ENCODE assay signal across 8 mouse cellular contexts in the genomic region with DNA sequence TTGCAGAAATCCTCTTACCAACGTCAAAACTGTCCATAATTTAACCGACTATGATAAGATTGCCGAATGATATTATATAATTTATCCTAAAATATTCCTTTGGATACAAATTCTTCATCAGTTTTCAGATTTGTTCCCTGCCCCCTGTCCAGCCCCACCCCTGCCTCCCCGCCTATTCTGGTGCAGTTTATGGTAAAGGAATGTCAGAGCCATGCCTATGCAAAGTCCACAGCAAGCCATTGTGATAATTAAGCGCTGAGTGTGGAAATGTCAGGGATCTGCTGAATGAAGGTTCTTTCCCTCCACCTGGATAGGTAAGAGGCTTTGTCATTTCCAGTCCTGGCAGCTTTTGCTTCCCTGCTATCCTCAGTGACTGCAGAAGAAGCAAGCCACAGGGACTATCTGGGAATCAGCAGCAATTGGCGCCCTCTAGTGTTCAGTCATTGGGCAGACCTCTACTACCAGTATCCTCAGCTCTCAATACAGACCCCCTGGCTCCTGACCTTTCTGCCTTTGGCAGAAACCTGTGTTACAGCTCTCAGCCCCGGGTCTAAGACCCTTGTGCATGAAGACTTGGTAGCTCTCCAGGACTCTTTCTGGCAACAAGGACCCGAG. TPM values are rescaled to one million over a fixed set of nuclear protein-coding genes. Genes with fewer than 3 reads are reported as not detected.
DNase-seq lines count a peak whose midpoint lies in the region; ATAC-seq and TF ChIP-seq lines count a peak whose summit lies in the region.
"Not testable (repeated sequence)": the region's sequence is repeated elsewhere in the genome, so short reads cannot be mapped to it uniquely, and the experiment has no call there.

No protein-coding gene starts in this region.

- not testable (repeated sequence) for H3K4me3 ChIP-seq in forebrain, embryonic 11.5 days (ENCODE audit: low read depth, low read length); heart, embryonic 14.5 days (ENCODE audit: control insufficient read depth in 1 of 2, insufficient read depth in 1 of 2, low read depth in 1 of 2, low read length in 2 of 2); kidney, postnatal 0 days (replicated peaks; ENCODE audit: low read depth, low read length); liver, adult 2 months (ENCODE audit: insufficient read depth, low read depth, low read length)

- not testable (repeated sequence) for H3K9ac ChIP-seq in forebrain, embryonic 11.5 days (ENCODE audit: low read length); heart, embryonic 14.5 days (ENCODE audit: low read length); kidney, postnatal 0 days (ENCODE audit: low read depth, low read length); liver, adult 2 months (ENCODE audit: low read depth, low read length)

- H3K4me1 ChIP-seq in forebrain, embryonic 11.5 days (replicated peaks; ENCODE audit: control insufficient read depth, insufficient read depth, low read length); heart, embryonic 14.5 days (ENCODE audit: control insufficient read depth in 2 of 2, insufficient read depth in 2 of 2, low read length in 2 of 2); kidney, postnatal 0 days (replicated peaks; ENCODE audit: insufficient read depth, low read length): not testable (repeated sequence)
- peaks cover 10% of the 10 kb centered on the region; the same call in 1 of the 2 replicates for H3K4me1 ChIP-seq in liver, adult 2 months (ENCODE audit: control insufficient read depth, insufficient read depth, low read length)

- peak; percentile 36 for DNase-seq in c-Kit-positive CD71-positive TER-119-positive erythroid progenitor cells, embryonic 14.5 days (ENCODE audit: low spot score)
- peak; percentile 80 for DNase-seq in forebrain, embryonic 11.5 days (ENCODE audit: low spot score)
- peak; percentile 83 for DNase-seq in kidney, postnatal 0 days (ENCODE audit: low spot score)
- peak; percentile 71 for DNase-seq in liver, adult 2 months (ENCODE audit: extremely low read depth, low read depth, low spot score)
- DNase-seq in naive thymus-derived CD4-positive, alpha-beta T cell, adult 2 months (ENCODE audit: low read depth) = peak; percentile 73
- DNase-seq in spleen, postnatal 4 days (ENCODE audit: low spot score in 2 of 2) = peak; percentile 60 to 82

- not testable (repeated sequence) for H3K27me3 ChIP-seq in forebrain, embryonic 11.5 days (ENCODE audit: control insufficient read depth, insufficient read depth, low read length); heart, embryonic 14.5 days (ENCODE audit: control insufficient read depth, insufficient read depth, low read length); kidney, postnatal 0 days (ENCODE audit: insufficient read depth, low read length); liver, adult 2 months (ENCODE audit: control insufficient read depth, insufficient read depth, low read length)

- not testable (repeated sequence) for H3K27ac ChIP-seq in forebrain, embryonic 11.5 days (ENCODE audit: low read depth, low read length); kidney, postnatal 0 days
- peak overlapping the region; percentile 37 to 56; a peak in 1 of 4 replicates for H3K27ac ChIP-seq in heart, embryonic 14.5 days (replicated peaks in 1 of 2; ENCODE audit: control insufficient read depth in 1 of 2, insufficient read depth in 1 of 2, low read depth in 2 of 2, low read length in 2 of 2)
- peak overlapping the region; percentile 78 for H3K27ac ChIP-seq in liver, adult 2 months (replicated peaks; ENCODE audit: insufficient read depth, low read depth, low read length)

- not testable (repeated sequence) for H3K4me2 ChIP-seq in forebrain, embryonic 11.5 days (ENCODE audit: low read depth, low read length, severe bottlenecking); kidney, postnatal 0 days (ENCODE audit: low read length)
- H3K4me2 ChIP-seq in heart, embryonic 14.5 days (ENCODE audit: low read length) = peak overlapping the region; percentile 44

- TF ChIP-seq POLR2A in liver, adult 2 months (IDR thresholded peaks at IDR 0.05; ENCODE audit: extremely low read depth, insufficient read depth, low read length) = not testable (repeated sequence)

- peak; percentile 90 for ATAC-seq in CD4-positive, CD25-positive, alpha-beta regulatory T cell, adult 4 months
- peak; percentile 96 for ATAC-seq in forebrain, embryonic 11.5 days (replicated peaks; ENCODE audit: low FRiP score)
- ATAC-seq in heart, embryonic 14.5 days (ENCODE audit: insufficient number of reproducible peaks, insufficient read depth, low FRiP score, low read depth) = peak; percentile 69; the same call in 1 of the 2 replicates
- peak; percentile 95 for ATAC-seq in kidney, postnatal 0 days (replicated peaks; ENCODE audit: low FRiP score, low read depth)

- H3K79me2 ChIP-seq in liver, adult 2 months (ENCODE audit: control insufficient read depth, insufficient read depth, low read length) = not testable (repeated sequence)

- WGBS in forebrain, embryonic 11.5 days = 47% methylated on average over 7 of the region's 8 CpGs
- WGBS in heart, embryonic 14.5 days = 36% methylated on average over 7 of the region's 8 CpGs
- 35% methylated on average over 8 of the region's 8 CpGs for WGBS in kidney, postnatal 0 days
- 28% methylated on average over 8 of the region's 8 CpGs for WGBS in liver, adult 2 months

- not testable (repeated sequence) for H3K36me3 ChIP-seq in forebrain, embryonic 11.5 days (ENCODE audit: control insufficient read depth, insufficient read depth, low read length); heart, embryonic 14.5 days (ENCODE audit: control insufficient read depth, insufficient read depth, low read length); kidney, postnatal 0 days (ENCODE audit: insufficient read depth, low read length); liver, adult 2 months (ENCODE audit: control insufficient read depth, insufficient read depth, low read length)

- H3K9me3 ChIP-seq in forebrain, embryonic 11.5 days (ENCODE audit: control insufficient read depth, low read length); heart, embryonic 14.5 days (ENCODE audit: control insufficient read depth, low read length); kidney, postnatal 0 days (replicated peaks; ENCODE audit: low read length): not testable (repeated sequence)

- TF ChIP-seq CTCF in kidney, postnatal 0 days (IDR thresholded peaks at IDR 0.05; ENCODE audit: low read depth) = peak; percentile 75
- peak; percentile 52 for TF ChIP-seq CTCF in liver, adult 2 months (IDR thresholded peaks at IDR 0.05; ENCODE audit: low read depth, low read length)

RNA-seq across cellular contexts. Expression of a gene that starts 30.9 kb away (rescaled TPM):
- not detected for polyA plus RNA-seq in CD4-positive, CD25-positive, alpha-beta regulatory T cell, adult 4 months (2017; shearing (Covaris generic))
- polyA plus RNA-seq in forebrain, embryonic 11.5 days (2014; fragmentation: Nextera tagmentation; extraction: Ambion mirVana) = not detected in 2 replicates
- not detected in 2 replicates for polyA plus RNA-seq in heart, embryonic 14.5 days (2014; fragmentation: Nextera tagmentation; extraction: Ambion mirVana)
- not detected in 2 replicates for polyA plus RNA-seq in kidney, postnatal 0 days (2015; fragmentation: Nextera tagmentation; extraction: Ambion mirVana)
- not detected in 2 replicates for total RNA-seq in liver, adult 2 months (2014; rRNA removed)
- polyA plus RNA-seq in liver, adult 2 months (2012; rRNA removed) = not detected in 2 replicates

RNA-seq across cellular contexts. Expression of a gene that starts 35.3 kb away (rescaled TPM):
- 1 to 10 TPM; 2.5 to 3.5 TPM for polyA plus RNA-seq in CD4-positive, CD25-positive, alpha-beta regulatory T cell, adult 4 months (2017; shearing (Covaris generic))
- not detected in 2 replicates for polyA plus RNA-seq in forebrain, embryonic 11.5 days (2014; fragmentation: Nextera tagmentation; extraction: Ambion mirVana)
- not detected in 2 replicates for polyA plus RNA-seq in heart, embryonic 14.5 days (2014; fragmentation: Nextera tagmentation; extraction: Ambion mirVana)
- 0.16 and 0.17 TPM in 2 replicates for polyA plus RNA-seq in kidney, postnatal 0 days (2015; fragmentation: Nextera tagmentation; extraction: Ambion mirVana)
- 0.74 and 1.1 TPM in 2 replicates for total RNA-seq in liver, adult 2 months (2014; rRNA removed)
- 0.13 and 0.17 TPM in 2 replicates for polyA plus RNA-seq in liver, adult 2 months (2012; rRNA removed)
